Mouse (Mus musculus) myocyte (in vitro differentiated cells): ENCODE data around the gene Hes6. TPM values are rescaled to one million over a fixed set of nuclear protein-coding genes. Genes with fewer than 3 reads are reported as not detected.

Experiments
- H3K27me3 ChIP-seq: one replicate; pipeline ENCODE4 v1.6.1; 2011; ENCODE audit not compliant: control insufficient read depth, insufficient read depth, insufficient read length
- H3K36me3 ChIP-seq: one replicate; pipeline ENCODE4 v1.6.1; 2011; ENCODE audit not compliant: control insufficient read depth, insufficient read depth
- H3K4me2 ChIP-seq: one replicate; pipeline ENCODE4 v1.6.1; 2011; ENCODE audit warnings: low read depth, control low read depth
- H3K4me3 ChIP-seq: one replicate; pipeline ENCODE4 v1.5.1; 2011; ENCODE audit warnings: mild to moderate bottlenecking, control low read depth, moderate library complexity
- H3K79me2 ChIP-seq: one replicate; pipeline ENCODE4 v1.6.1; 2011; ENCODE audit not compliant: control insufficient read depth, insufficient read depth
- H3ac ChIP-seq: one replicate; pipeline ENCODE4 v1.6.1; 2011; ENCODE audit not compliant: control insufficient read depth, insufficient read length
- CEBPB ChIP-seq: IDR thresholded peaks from 2 replicates; pipeline ENCODE4 v1.6.1; 2011; ENCODE audit warnings: mild to moderate bottlenecking, moderate library complexity; ENCODE audit not compliant: poor library complexity, insufficient read depth, severe bottlenecking
- E2F4 ChIP-seq: IDR thresholded peaks from one replicate; pipeline ENCODE4 v1.6.1; 2011; ENCODE audit warnings: mild to moderate bottlenecking, control low read depth, moderate library complexity; ENCODE audit not compliant: insufficient read depth
- MAX ChIP-seq: IDR thresholded peaks from one replicate; pipeline ENCODE4 v1.6.1; 2011; ENCODE audit warnings: low read depth, mild to moderate bottlenecking, control low read depth
- MYOD1 ChIP-seq, 3 experiments: IDR thresholded peaks; one replicate each; pipeline ENCODE4 v1.6.1; 2011; ENCODE audit warnings: control low read depth in 2 of 3, low read depth in 2 of 3, mild to moderate bottlenecking in 2 of 3, moderate library complexity in 1 of 3; ENCODE audit not compliant: insufficient read length in 2 of 3, control insufficient read depth in 1 of 3
- MYOG ChIP-seq, 3 experiments: IDR thresholded peaks; one replicate each; pipeline ENCODE4 v1.6.1; 2011; ENCODE audit warnings: control low read depth in 2 of 3, low read depth in 2 of 3, mild to moderate bottlenecking in 2 of 3; ENCODE audit not compliant: insufficient read length in 2 of 3, control insufficient read depth in 1 of 3, insufficient read depth in 1 of 3
- POLR2A ChIP-seq: IDR thresholded peaks from one replicate; pipeline ENCODE4 v1.6.1; 2011; ENCODE audit warnings: low read depth, mild to moderate bottlenecking, control low read depth, moderate library complexity; ENCODE audit not compliant: insufficient read length
- POLR2AphosphoS2 ChIP-seq: IDR thresholded peaks from one replicate; pipeline ENCODE4 v1.6.1; 2011; ENCODE audit warnings: low read depth, control low read depth; ENCODE audit not compliant: insufficient read length
- REST ChIP-seq: IDR thresholded peaks from one replicate; pipeline ENCODE4 v1.6.1; 2011; ENCODE audit warnings: mild to moderate bottlenecking, control low read depth, moderate library complexity; ENCODE audit not compliant: insufficient read depth, insufficient read length
- SRF ChIP-seq: IDR thresholded peaks from one replicate; pipeline ENCODE4 v1.6.1; 2011; ENCODE audit warnings: low read depth; ENCODE audit not compliant: control insufficient read depth, insufficient read length
- TCF12 ChIP-seq: IDR thresholded peaks from one replicate; pipeline ENCODE4 v1.6.1; 2011; ENCODE audit warnings: mild to moderate bottlenecking, control low read depth; ENCODE audit not compliant: poor library complexity, insufficient read depth, severe bottlenecking
- TCF3 ChIP-seq: IDR thresholded peaks from one replicate; pipeline ENCODE4 v1.6.1; 2011; ENCODE audit warnings: low read depth, control low read depth; ENCODE audit not compliant: insufficient read length
- USF1 ChIP-seq: IDR thresholded peaks from one replicate; pipeline ENCODE4 v1.6.1; 2011; ENCODE audit warnings: low read depth, mild to moderate bottlenecking, control low read depth, moderate library complexity
- polyA plus RNA-seq: library from polyadenylated mRNA; unstranded; fragments of >200 nt; fragmentation: generic; extraction: Trizol; gene quantifications from one replicate; pipeline ENCODE4 v1.2.1, GENCODE M21; 2012; ENCODE audit warnings: missing spikeins

Hes6 gene
- polyA plus RNA-seq, 1 experiment = 250 TPM

- no peak for TF ChIP-seq CEBPB
- TF ChIP-seq POLR2AphosphoS2 = no peak
- no peak for TF ChIP-seq USF1
- no peak for TF ChIP-seq E2F4
- TF ChIP-seq MYOD1 (IDR thresholded peaks at IDR 0.05; ENCODE audit: control insufficient read depth in 1 of 3, insufficient read length in 2 of 3, low read depth in 2 of 3) = no peak
- TF ChIP-seq SRF = no peak
- no peak for TF ChIP-seq POLR2A
- no peak for TF ChIP-seq MYOG (IDR thresholded peaks at IDR 0.05; ENCODE audit: control insufficient read depth in 1 of 3, insufficient read depth in 1 of 3, insufficient read length in 2 of 3, low read depth in 2 of 3)
- no peak for TF ChIP-seq TCF12
- TF ChIP-seq MAX = no peak
- H3ac ChIP-seq = no peak overlapping the region
- no peak overlapping the region for H3K4me2 ChIP-seq
- H3K36me3 ChIP-seq = peaks cover 26% of the 10 kb centered on the region
- no peaks in the 10 kb centered on the region for H3K79me2 ChIP-seq
- no peaks in the 10 kb centered on the region for H3K27me3 ChIP-seq
- H3K4me3 ChIP-seq = no peak overlapping the region
These were observed 31.3 kb upstream of the Hes6 start for GRCm38 (mm10) chr1:91444841-91445830.

DNA sequence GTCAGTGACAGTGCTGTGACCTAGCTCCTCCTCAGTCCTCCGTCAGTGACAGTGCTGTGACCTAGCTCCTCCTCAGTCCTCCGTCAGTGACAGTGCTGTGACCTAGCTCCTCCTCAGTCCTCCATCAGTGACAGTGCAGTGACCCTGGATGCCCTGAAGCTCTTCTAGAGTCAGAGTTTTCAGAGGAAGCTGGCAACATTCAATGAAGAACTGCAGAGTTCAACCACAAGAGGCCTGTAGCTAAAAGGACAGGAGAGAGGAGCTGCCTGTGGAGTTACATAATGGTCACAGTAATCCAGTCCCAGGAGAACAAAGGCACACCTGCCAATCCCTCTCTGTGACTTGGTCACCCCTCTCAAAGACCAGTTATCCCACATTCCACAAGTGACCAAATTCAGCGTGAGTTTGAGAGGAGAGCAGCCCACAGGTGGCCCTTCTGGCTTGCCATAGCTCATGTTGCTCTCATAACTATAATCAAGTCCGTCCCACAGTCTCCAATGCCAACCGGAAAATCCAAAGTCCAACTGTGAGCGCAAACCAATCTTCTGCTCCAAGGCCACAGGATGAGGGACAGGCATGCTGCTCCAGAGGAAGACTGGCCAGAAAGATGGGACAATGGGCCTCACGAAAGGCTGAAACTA, 28.6 kb upstream of the Hes6 start:
- TF ChIP-seq TCF12 (no peak), POLR2AphosphoS2 (no peak), TCF3 (no peak), MYOD1 (IDR thresholded peaks at IDR 0.05; ENCODE audit: control insufficient read depth in 1 of 3, insufficient read length in 2 of 3, low read depth in 2 of 3) (no peak), USF1 (no peak), SRF (no peak), CEBPB (no peak), REST (no peak), MAX (no peak)
- Histone ChIP-seq H3ac (no peak overlapping the region), H3K4me3 (no peak overlapping the region), H3K4me2 (no peak overlapping the region), H3K36me3 (peaks cover 13% of the 10 kb centered on the region), H3K27me3 (no peaks in the 10 kb centered on the region), H3K79me2 (no peaks in the 10 kb centered on the region)

DNA sequence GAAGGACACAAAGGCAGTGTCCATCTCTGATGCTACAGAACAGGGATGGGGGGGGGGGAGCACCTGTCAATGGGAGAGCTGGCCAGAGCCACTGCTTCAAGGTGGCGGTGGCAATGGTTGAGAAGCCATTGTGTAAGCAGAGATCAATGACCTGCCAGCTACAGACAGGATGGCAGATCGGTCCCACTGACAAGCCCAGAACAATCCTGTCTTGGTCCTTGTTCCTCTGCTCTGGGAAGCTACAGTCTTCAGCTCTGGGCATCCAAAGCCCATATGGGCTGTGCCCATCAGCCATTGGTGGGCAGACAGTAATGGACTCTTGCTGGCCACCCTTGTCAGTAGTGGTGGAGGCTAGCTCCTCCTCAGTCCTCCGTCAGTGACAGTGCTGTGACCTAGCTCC, 28.0 kb upstream of the Hes6 start:
- Histone ChIP-seq H3K27me3 (no peaks in the 10 kb centered on the region), H3K79me2 (no peaks in the 10 kb centered on the region), H3ac (no peak overlapping the region), H3K4me2 (no peak overlapping the region), H3K4me3 (no peak overlapping the region), H3K36me3 (peaks cover 8% of the 10 kb centered on the region)
- no peak for TF ChIP-seq SRF
- no peak for TF ChIP-seq TCF12

DNA sequence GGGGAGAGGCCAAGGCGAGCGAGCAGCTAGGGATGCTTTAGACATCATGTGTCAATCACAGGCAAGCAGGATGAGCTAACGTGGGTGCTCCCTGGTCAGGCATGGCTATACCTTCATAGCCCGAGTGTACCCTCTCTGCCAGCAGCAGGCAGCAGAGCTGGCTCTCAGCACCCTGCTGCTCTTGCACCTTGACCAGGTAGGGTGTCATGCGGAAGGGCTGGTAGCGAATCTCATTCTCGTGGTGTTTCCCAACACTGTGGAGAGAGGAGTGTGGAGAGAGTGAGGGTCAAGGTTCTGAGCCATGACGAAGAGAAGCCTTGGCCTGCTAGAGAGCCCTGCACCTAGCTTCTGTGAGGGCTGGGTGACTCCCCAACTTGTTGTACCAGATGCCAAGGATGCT, 25.9 kb upstream of the Hes6 start:
- peaks cover 16% of the 10 kb centered on the region for H3K36me3 ChIP-seq
- TF ChIP-seq USF1 (no peak), REST (no peak), TCF3 (no peak), E2F4 (no peak), TCF12 (no peak), POLR2A (no peak), MYOD1 (IDR thresholded peaks at IDR 0.05; ENCODE audit: control insufficient read depth in 1 of 3, insufficient read length in 2 of 3, low read depth in 2 of 3) (no peak), MYOG (IDR thresholded peaks at IDR 0.05; ENCODE audit: control insufficient read depth in 1 of 3, insufficient read depth in 1 of 3, insufficient read length in 2 of 3, low read depth in 2 of 3) (no peak), MAX (no peak), POLR2AphosphoS2 (no peak), CEBPB (no peak), SRF (no peak)
- H3K4me2 ChIP-seq = no peak overlapping the region
- no peak overlapping the region for H3K4me3 ChIP-seq
- no peaks in the 10 kb centered on the region for H3K79me2 ChIP-seq
- H3K27me3 ChIP-seq = no peaks in the 10 kb centered on the region
- no peak overlapping the region for H3ac ChIP-seq

- TF ChIP-seq E2F4 = no peak
- no peak for TF ChIP-seq CEBPB
- TF ChIP-seq SRF = no peak
- no peak for TF ChIP-seq POLR2AphosphoS2
- TF ChIP-seq USF1 = no peak
- TF ChIP-seq MYOG (IDR thresholded peaks at IDR 0.05; ENCODE audit: control insufficient read depth in 1 of 3, insufficient read depth in 1 of 3, insufficient read length in 2 of 3, low read depth in 2 of 3) = no peak
These were observed 23.7 kb upstream of the Hes6 start for GRCm38 (mm10) chr1:91437573-91437972.

More at GRCm38 (mm10) chr1:91437573-91437972, 23.7 kb upstream of the Hes6 start:
- Histone ChIP-seq H3K4me3 (no peak overlapping the region), H3K79me2 (no peaks in the 10 kb centered on the region), H3K27me3 (no peaks in the 10 kb centered on the region), H3K4me2 (no peak overlapping the region), H3K36me3 (peaks cover 8% of the 10 kb centered on the region), H3ac (no peak overlapping the region)
